Mouse (Mus musculus) hindbrain, postnatal 0 days (tissue): ENCODE measurements around the gene Sumo2. TPM values are rescaled to one million over a fixed set of nuclear protein-coding genes. Genes with fewer than 3 reads are reported as not detected.
"Not testable (repeated sequence)": the region's sequence is repeated elsewhere in the genome, so short reads cannot be mapped to it uniquely, and the experiment has no call there.

Experiments
- ATAC-seq: fragments of 200-750 bp; cut with Nextera tagmentation; 2 replicates; pipeline ENCODE4 v1.8.0; 2017; ENCODE audit warnings: mild to moderate bottlenecking, moderate TSS enrichment, moderate library complexity
- DNase-seq: peaks from one replicate; pipeline ENCODE4 v3.0.0-alpha.2; 2015; ENCODE audit warnings: low spot score
- H3K27ac ChIP-seq: fragments of 300-500 bp; sonication (generic); 2 replicates; pipeline ENCODE4 v1.5.1; 2014; ENCODE audit warnings: mild to moderate bottlenecking
- H3K27me3 ChIP-seq: fragments of 300-500 bp; sonication (generic); 2 replicates; pipeline ENCODE4 v1.6.1; 2014; ENCODE audit warnings: low read length, mixed read lengths; ENCODE audit not compliant: insufficient read depth
- H3K36me3 ChIP-seq: fragments of 300-500 bp; sonication (generic); 2 replicates; pipeline ENCODE4 v1.6.1; 2014; ENCODE audit warnings: low read length, mixed read lengths; ENCODE audit not compliant: insufficient read depth
- H3K4me1 ChIP-seq: fragments of 300-500 bp; sonication (generic); 2 replicates; pipeline ENCODE4 v1.6.1; 2014; ENCODE audit warnings: antibody characterized with exemption, low read length, mixed read lengths; ENCODE audit not compliant: insufficient read depth
- H3K4me2 ChIP-seq: fragments of 300-500 bp; sonication (generic); 2 replicates; pipeline ENCODE4 v1.6.1; 2014; ENCODE audit warnings: low read depth, mild to moderate bottlenecking, low read length, moderate library complexity, mixed read lengths
- H3K4me3 ChIP-seq: fragments of 300-500 bp; sonication (generic); 2 replicates; pipeline ENCODE4 v1.5.1; 2014; ENCODE audit warnings: low read length
- H3K9ac ChIP-seq: fragments of 300-500 bp; sonication (generic); replicated peaks from 2 replicates; pipeline ENCODE4 v1.6.1; 2014; ENCODE audit warnings: mild to moderate bottlenecking, low read length, moderate library complexity, mixed read lengths
- H3K9me3 ChIP-seq: fragments of 300-500 bp; sonication (generic); 2 replicates; pipeline ENCODE4 v1.6.1; 2016; ENCODE audit warnings: low read length, mixed read lengths
- CTCF ChIP-seq: IDR thresholded peaks from 2 replicates; pipeline ENCODE4 v1.5.1; 2016; ENCODE audit warnings: antibody characterized with exemption, control low read depth, low read depth
- WGBS: fragments of 180-500 bp; shearing (Covaris S2); extraction: QIAGEN DNeasy Blood & Tissue Kit; methylation state at CpG from one replicate; pipeline ENCODE4 v1.1.7; 2014; 5-methylcytosine and 5-hydroxymethylcytosine counted together
- polyA plus RNA-seq: library from polyadenylated mRNA; unstranded; fragments of >200 nt; fragmentation: Nextera tagmentation; extraction: Ambion mirVana; gene quantifications from 2 replicates; pipeline ENCODE4 v1.2.1, GENCODE M21; 2015
- total RNA-seq: library from RNA; depleted of rRNA; stranded (reverse); fragments of >200 nt; gene quantifications from 2 replicates; pipeline ENCODE4 v1.2.3, GENCODE M21; 2014

The Sumo2 gene
- total and polyA plus RNA-seq, 2 experiments from 2014 or later: 477 to 981 TPM

DNA sequence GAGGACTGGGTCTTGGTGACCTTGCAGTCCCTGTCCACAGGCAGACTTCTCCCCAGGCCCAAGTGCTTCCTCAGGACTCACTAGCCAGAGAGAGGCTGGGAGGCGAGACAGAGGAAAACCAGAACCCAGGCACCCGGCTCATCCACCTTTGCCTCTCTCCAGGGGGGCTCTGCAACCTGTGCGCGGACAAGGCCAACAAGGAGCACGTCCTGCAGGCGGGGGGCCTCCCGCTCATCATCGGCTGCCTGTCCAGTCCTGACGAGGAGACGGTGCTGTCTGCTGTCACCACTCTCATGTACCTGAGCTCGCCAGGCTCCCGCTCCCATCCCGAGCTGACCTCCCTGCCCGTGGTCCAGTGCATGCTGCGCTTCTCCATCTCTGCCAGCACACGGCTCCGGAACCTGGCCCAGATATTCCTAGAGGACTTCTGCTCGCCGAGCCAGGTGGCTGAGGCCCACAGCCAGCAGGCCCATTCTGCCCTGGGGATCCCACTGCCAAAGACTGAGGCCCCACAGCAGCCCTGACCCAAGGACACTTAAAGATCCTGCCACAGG, 47.4 kb downstream of the Sumo2 start:
- Histone ChIP-seq H3K36me3 (no peaks in the 10 kb centered on the region; the same call in 1 of the 2 replicates), H3K9me3 (no peaks in the 10 kb centered on the region), H3K27ac (no peak overlapping the region), H3K4me2 (no peak overlapping the region), H3K4me1 (peaks cover 5% of the 10 kb centered on the region; the same call in 1 of the 2 replicates), H3K4me3 (no peak overlapping the region), H3K9ac (no peak overlapping the region), H3K27me3 (no peaks in the 10 kb centered on the region)
- ATAC-seq: no peak
- no peak for DNase-seq
- TF ChIP-seq CTCF: no peak
- WGBS: 92% methylated on average over 19 of the region's 19 CpGs

DNA sequence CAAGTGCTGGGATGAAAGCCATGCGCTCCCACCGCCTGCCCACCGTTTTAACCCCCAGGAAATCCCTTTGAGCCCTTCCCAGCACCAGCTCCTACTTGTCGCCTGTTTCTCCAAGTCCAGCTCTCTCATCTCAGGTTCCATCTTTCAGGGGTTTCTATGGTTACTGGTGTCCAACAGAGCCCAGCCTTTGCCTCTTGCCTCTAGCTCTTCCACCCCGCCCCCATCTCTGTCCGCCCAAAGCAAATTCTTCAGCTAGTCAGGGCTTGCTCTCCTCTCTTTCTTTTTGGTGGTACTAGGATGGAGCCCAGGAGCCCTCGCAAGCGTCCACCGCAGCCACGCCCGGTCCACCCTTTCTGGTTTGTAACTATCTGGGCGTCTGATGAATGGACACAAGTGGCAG, 50.9 kb downstream of the Sumo2 start:
- Histone ChIP-seq H3K4me1 (no peaks in the 10 kb centered on the region), H3K36me3 (no peaks in the 10 kb centered on the region; the same call in 1 of the 2 replicates), H3K4me2 (no peak overlapping the region), H3K27me3 (no peaks in the 10 kb centered on the region), H3K9me3 (no peaks in the 10 kb centered on the region), H3K27ac (no peak overlapping the region), H3K9ac (no peak overlapping the region), H3K4me3 (no peak overlapping the region)
- 40% methylated on average over 12 of the region's 12 CpGs for WGBS
- no peak for DNase-seq
- no peak for ATAC-seq
- no peak for TF ChIP-seq CTCF

GRCm38 (mm10) chr11:115483726-115484125, 52.4 kb downstream of the Sumo2 start:
- H3K4me3 ChIP-seq: no peak overlapping the region
- H3K36me3 ChIP-seq: no peaks in the 10 kb centered on the region; the same call in 1 of the 2 replicates
- H3K27ac ChIP-seq: no peak overlapping the region
- ATAC-seq (0 out of 2 replicates have a peak, but pooled peaks have one; percentile 7), DNase-seq (peak; percentile 87)
- WGBS: 18% methylated on average over 6 of the region's 6 CpGs
- no peaks in the 10 kb centered on the region for H3K4me1 ChIP-seq
- no peaks in the 10 kb centered on the region for H3K27me3 ChIP-seq
- TF ChIP-seq CTCF: peak; percentile 97
- H3K9me3 ChIP-seq: no peaks in the 10 kb centered on the region
- no peak overlapping the region for H3K9ac ChIP-seq
- H3K4me2 ChIP-seq: no peak overlapping the region

- ATAC-seq: no peak
- no peak for DNase-seq
- WGBS: 65% methylated on average over 11 of the region's 11 CpGs
- H3K27me3 ChIP-seq: no peaks in the 10 kb centered on the region
- no peaks in the 10 kb centered on the region for H3K36me3 ChIP-seq
- no peaks in the 10 kb centered on the region for H3K4me1 ChIP-seq
- no peak overlapping the region for H3K9ac ChIP-seq
- H3K9me3 ChIP-seq: no peaks in the 10 kb centered on the region
- no peak for TF ChIP-seq CTCF
- H3K27ac ChIP-seq: no peak overlapping the region; the same call in 1 of the 2 replicates
- H3K4me2 ChIP-seq: no peak overlapping the region
- no peak overlapping the region for H3K4me3 ChIP-seq
Observed at GRCm38 (mm10) chr11:115483278-115483677, 52.8 kb downstream of the Sumo2 start.

DNA sequence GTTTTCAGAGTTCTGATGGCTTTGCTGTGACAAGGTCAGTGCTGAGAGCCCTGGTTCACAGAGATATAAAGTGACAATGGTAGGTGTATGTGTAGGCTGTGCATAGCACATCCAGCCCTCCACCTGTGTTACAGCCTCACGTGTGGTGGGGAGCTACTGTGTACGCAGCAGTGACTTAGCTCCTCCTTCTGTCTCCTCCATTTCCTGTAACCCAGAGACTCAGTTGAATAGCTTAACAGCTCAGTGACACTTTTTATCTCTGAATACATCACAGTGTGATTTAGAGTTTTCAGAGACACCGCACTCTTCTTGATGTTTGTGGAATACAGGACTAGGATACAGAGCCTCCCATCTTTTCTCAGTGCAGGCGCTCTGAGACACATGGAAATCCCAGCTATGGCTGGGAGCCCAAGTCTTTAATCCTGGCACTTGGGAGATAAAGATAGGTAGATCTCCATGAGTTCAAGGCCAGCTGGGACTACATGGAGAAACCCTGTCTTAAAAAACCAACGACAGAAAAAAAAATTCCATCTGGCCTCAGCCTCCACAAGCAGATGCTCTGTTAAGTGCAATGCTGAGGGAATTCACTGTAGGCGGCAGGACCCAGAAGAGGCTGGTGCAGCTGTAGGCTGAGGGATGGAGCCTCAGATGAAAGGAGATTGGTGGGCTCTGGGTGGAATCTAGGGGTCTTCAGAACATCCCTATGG, 54.4 kb downstream of the Sumo2 start:
- 83% methylated on average over 6 of the region's 6 CpGs for WGBS
- DNase-seq (no peak), ATAC-seq (no peak)
- no peak overlapping the region for H3K4me3 ChIP-seq
- no peaks in the 10 kb centered on the region for H3K27me3 ChIP-seq
- H3K27ac ChIP-seq: no peak overlapping the region
- TF ChIP-seq CTCF: no peak
- H3K4me2 ChIP-seq: no peak overlapping the region
- no peaks in the 10 kb centered on the region for H3K36me3 ChIP-seq
- H3K9ac ChIP-seq: no peak overlapping the region
- no peaks in the 10 kb centered on the region; the same call in 1 of the 2 replicates for H3K4me1 ChIP-seq
- H3K9me3 ChIP-seq: no peaks in the 10 kb centered on the region

DNA sequence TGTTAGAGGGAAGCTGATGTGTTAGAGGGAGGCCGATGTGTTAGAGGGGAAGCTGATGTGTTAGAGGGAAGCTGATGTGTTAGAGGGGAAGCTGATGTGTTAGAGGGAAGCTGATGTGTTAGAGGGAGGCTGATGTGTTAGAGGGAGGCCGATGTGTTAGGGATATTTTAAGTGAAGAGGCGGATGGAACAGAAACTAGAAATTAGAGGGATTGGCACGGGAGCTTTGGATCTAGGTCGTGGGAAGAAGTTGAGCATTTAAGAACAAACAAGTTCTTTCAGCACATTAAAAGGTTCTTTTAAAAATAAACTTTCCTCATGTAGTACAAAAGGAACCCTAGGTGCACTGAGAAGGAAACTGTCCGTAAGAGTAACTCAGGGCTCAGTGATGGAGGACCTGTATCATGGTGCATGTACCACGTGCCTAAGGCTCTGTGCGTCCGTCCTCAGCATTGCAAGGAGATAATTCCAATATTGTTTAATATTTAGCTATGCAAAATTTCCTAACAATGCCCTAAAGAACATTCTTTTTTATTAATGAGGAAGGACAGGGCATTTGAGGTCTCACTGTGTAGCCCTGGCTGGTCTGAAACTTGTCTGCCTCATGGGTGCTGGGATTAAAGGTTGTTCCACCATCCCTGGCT, 57.7 kb downstream of the Sumo2 start:
- Histone ChIP-seq H3K4me1 (peaks cover 4% of the 10 kb centered on the region), H3K9me3 (no peaks in the 10 kb centered on the region), H3K4me2 (no peak overlapping the region), H3K9ac (no peak overlapping the region), H3K27ac (no peak overlapping the region), H3K4me3 (no peak overlapping the region), H3K36me3 (no peaks in the 10 kb centered on the region), H3K27me3 (no peaks in the 10 kb centered on the region)
- WGBS: 88% methylated on average over 9 of the region's 9 CpGs
- DNase-seq (no peak), ATAC-seq (no peak)
- TF ChIP-seq CTCF: no peak

DNA sequence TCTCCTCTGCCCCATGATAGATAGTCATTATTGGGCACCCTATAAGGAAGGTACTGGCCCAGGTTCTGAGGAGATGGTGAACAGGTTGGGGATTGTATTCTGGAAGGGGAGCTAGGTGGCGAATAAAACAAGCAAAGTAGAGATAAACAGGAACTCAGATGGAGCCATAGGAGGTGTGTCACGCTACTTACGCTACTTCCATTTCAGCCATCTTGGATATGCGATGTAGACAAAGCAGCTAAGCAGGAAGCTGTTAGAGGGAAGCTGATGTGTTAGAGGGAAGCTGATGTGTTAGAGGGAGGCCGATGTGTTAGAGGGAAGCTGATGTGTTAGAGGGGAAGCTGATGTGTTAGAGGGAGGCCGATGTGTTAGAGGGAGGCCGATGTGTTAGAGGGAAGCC, 58.7 kb downstream of the Sumo2 start:
- not testable (repeated sequence) for H3K36me3 ChIP-seq, H3K4me1 ChIP-seq, H3K4me3 ChIP-seq, H3K9me3 ChIP-seq, DNase-seq, ATAC-seq, H3K27ac ChIP-seq, H3K27me3 ChIP-seq, H3K9ac ChIP-seq
- WGBS: 87% methylated on average over 7 of the region's 7 CpGs
- peak overlapping the region; percentile 64 for H3K4me2 ChIP-seq

- Histone ChIP-seq H3K4me3 (peak overlapping the region; percentile 84; the same call in 1 of the 2 replicates), H3K4me2 (peak overlapping the region; percentile 64), H3K9ac (peak overlapping the region; percentile 54; the same call in 1 of the 2 replicates)
- not testable (repeated sequence) for H3K4me1 ChIP-seq, H3K36me3 ChIP-seq, ATAC-seq, H3K27me3 ChIP-seq, H3K9me3 ChIP-seq, H3K27ac ChIP-seq, DNase-seq
- 87% methylated on average over 4 of the region's 4 CpGs for WGBS
Observed at GRCm38 (mm10) chr11:115476630-115477029, 59.4 kb downstream of the Sumo2 start.
